Mouse (Mus musculus) embryonic fibroblast, embryonic 13.5 days (primary cell): ENCODE measurements at regions not wholly inside any gene's neighbourhood (a gene's known extent, or its start where the extent isn't known, plus 50 kb on each side); places are given as distances from the start of the nearest gene placed in this dataset.

Source experiments
- CTCF ChIP-seq: IDR thresholded peaks from 2 replicates; pipeline ENCODE4 v1.5.1; 2011; ENCODE audit warnings: mild to moderate bottlenecking, control low read depth, low read length, moderate library complexity, borderline replicate concordance; ENCODE audit not compliant: insufficient read depth
- POLR2A ChIP-seq: IDR thresholded peaks from 2 replicates; pipeline ENCODE4 v1.6.1; 2011; ENCODE audit warnings: low read depth, mild to moderate bottlenecking, control low read depth, low read length, moderate library complexity

DNA sequence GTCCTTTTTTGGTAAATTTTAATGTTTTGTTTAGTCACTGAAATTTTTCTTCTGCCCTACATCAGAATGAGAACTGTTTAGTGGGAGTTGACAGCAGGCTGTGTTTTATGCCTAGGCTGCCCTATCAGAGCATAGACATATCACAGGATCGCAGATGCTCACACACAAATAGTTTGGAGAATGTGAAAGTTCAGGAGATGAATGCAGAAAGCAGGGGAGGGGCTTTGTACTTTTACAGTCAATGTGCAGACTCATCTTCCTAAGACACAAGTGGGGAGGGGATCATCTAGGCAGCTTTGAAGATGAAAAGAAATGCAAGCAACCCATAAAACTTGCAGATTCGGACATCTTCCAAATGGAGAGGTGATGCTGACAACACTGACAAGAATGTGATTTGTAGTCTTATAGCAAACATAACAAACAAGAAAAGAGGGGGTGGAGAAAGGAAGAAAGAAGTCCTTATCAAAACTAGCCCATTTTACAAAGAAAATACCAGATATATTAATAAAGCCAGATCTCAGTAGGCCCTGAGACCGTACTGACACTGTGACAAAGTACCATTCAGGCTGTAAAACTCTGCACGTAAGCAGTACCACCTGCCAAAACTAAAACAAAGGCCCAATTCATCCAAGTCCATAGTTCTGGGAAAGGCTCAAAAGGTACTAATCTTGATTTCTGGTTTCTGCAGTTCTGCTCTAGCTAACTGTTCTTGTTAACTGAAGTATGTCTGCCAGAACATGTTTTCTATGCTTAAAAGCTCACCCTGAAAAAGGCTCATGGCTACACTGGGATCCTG is 157.4 kb downstream of the Moxd1 start:
- TF ChIP-seq CTCF (no peak), POLR2A (no peak)
